Mouse (Mus musculus): Measurements from ENCODE around the gene Copg2.

- no peak for TF ChIP-seq CTCF (IDR thresholded peaks at IDR 0.05; ENCODE audit: low read depth)
- TF ChIP-seq EP300 (IDR thresholded peaks at IDR 0.05; ENCODE audit: low read depth), result no peak
Measured at GRCm38 (mm10) chr6:30734465-30734864, 162.1 kb downstream of the Copg2 start.
